Mouse (Mus musculus) liver, adult 2 months (tissue): ENCODE results near the gene Prkag1.

Experiments
- CTCF ChIP-seq: fragments of 200-500 bp; IDR thresholded peaks from 2 replicates; pipeline ENCODE4 v1.5.1; 2011; ENCODE audit warnings: low read depth, low read length, control low read depth
- POLR2A ChIP-seq: fragments of 200-500 bp; IDR thresholded peaks from 2 replicates; pipeline ENCODE4 v1.6.1; 2011; ENCODE audit warnings: low read length, control low read depth; ENCODE audit not compliant: insufficient read depth; ENCODE audit errors: extremely low read depth

GRCm38 (mm10) chr15:98804054-98804453, 27.3 kb downstream of the Prkag1 start:
- TF ChIP-seq POLR2A (no peak), CTCF (peak; percentile 91)
